Mouse (Mus musculus): ENCODE measurements around the gene Ralgds.
"Not testable (repeated sequence)": the region's sequence is repeated elsewhere in the genome, so short reads cannot be mapped to it uniquely, and the experiment has no call there.

Ralgds gene

DNA sequence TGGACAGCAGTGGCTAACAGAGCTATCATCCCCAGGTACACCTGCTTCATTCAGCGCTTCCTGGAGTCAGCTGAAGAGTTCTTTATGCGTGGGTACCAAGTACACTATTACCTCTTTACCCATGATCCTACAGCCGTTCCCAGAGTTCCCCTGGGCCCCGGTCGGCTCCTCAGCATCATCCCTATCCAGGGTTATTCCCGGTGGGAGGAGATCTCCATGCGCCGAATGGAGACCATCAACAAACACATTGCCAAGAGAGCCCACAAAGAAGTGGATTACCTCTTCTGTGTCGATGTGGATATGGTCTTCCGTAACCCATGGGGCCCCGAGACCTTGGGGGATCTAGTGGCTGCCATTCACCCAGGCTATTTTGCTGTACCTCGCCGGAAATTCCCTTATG lies 8.2 kb upstream of the Ralgds start:
- DNase-seq (ENCODE audit: low read depth in 2 of 2, low spot score in 2 of 2) = no peak

DNA sequence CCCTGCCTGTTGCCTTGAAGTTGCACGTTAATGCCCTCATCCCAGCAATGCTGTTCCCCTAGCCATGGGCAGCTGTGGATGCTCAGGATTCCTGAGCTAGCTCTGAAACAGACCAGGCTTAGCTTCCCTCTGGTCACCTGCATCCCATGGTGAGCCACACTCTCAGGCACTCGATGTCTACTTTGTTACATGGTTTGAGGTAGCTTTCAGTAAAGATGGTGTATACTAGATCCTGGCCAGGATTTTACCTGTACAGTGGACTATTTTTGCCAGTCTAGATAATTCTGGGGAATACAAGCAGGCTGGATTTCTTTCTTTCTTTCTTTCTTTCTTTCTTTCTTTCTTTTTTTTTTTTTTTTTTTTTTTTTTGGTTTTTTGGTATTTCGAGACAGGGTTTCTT lies 7.1 kb upstream of the Ralgds start, which contains the start of gene Gm10134:
Gene Gm10134 (plus strand): TSS at position 301 of the 400 bp plus-strand sequence.
- DNase-seq (ENCODE audit: low read depth in 2 of 2, low spot score in 2 of 2) = no peak

DNA sequence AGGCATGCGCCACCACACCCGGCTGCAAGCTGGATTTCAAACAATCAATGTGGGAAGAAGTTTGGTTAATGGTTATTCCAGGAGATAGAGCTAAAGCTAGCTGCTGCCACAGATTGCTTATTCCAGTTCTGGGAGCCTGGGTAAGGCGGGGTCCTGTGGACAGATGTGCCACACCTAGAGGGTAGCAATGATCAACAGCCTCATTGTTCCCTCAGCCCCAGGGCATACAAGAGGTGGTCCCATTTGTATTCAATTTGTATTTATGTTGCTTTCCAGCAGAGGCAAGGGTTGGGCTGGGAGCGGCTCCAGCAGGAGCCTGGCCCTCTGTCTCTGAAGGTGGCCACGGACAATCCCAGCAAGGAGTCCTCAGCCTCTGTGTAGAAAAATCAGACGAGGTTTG lies 6.6 kb upstream of the Ralgds start:
- no peak for DNase-seq (ENCODE audit: low read depth in 2 of 2, low spot score in 2 of 2)

DNA sequence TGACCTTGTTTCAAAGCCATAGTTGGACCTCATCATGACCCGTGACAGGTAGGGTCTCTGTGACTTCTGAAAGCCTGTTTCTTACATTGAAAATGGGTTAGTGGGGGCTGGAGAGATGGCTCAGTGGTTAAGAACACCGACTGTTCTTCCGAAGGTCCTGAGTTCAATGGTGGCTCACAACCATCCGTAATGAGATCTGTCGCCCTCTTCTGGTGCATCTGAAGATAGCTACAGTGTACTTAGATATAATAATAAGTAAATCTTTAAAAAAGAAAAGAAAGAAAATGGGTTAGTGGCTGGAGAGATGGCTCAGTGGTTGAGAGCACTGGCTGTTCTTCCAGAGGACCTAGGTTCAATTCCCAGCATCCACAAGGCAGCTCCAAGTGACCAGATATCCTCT lies 1.3 kb upstream of the Ralgds start:
- not testable (repeated sequence) for DNase-seq (ENCODE audit: low read depth in 2 of 2, low spot score in 2 of 2)

DNA sequence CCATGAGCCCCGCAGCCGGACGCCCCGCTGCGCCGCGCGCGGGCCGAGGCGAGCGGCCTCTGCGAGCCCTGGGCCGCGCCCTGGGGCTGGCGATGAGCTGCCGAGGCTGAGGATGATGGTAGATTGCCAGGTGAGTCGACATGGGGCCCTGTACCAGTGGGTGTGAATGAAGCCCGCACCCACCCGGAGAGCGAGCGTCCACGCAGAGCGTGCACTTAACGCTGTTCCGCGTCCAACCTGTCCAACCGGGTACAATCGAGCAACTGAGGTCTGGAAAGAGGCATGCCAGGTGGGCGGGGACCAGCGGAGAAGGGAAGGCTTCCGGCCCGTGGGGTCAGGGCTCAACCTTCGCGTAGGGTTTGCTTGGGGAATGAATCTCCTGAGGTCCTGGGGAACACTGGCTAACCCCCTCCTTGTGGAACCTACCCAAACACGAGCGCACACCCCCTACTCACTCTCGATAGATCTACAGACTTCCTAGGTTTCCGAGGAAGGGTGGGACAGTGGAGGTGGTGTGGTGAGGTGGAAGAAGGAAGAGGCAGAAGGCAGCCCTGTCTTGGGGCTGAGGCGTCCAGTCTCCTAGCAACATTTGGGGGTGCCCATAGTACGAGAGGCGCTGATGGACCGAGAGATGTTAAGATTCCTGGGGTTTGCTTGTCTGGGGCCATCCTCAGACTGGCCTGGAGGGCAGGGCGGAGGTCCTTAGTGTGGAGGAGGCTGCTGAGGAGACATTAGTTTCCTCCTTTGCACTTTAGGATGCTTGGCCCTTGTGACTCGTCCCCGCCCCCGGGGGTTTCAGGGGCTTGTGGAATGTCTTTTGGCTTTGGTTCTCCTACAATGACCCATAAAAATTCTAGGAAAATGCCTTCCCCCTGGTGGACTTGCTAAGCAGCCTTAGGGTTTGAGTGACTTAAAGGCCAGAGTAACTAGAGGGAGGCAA lies 776 bp downstream of the Ralgds start:
- DNase-seq (ENCODE audit: low read depth in 2 of 2, low spot score in 2 of 2) = no peak

DNA sequence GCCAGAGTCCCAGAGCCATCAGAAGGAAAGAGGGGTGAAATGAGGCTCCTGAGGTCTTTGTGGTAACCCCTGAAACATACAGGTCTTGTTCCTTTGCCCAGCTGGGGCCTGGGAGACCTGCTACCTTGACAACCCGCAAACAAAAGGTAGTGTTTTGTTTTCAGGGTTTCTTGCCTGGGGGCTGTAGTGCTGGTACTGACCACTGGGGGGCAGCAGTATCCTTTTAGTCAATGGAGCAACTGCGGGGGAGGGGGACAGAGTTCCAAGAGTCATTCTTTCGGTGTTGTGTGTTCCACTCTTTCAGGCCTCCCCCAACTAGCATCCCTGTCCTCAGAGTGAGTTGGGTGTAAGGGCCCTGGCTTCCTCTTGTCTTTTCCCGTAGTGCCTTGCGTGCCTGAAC lies 1.6 kb downstream of the Ralgds start:
- peak; percentile 93 to 94 for DNase-seq (ENCODE audit: low read depth in 2 of 2, low spot score in 2 of 2)

DNA sequence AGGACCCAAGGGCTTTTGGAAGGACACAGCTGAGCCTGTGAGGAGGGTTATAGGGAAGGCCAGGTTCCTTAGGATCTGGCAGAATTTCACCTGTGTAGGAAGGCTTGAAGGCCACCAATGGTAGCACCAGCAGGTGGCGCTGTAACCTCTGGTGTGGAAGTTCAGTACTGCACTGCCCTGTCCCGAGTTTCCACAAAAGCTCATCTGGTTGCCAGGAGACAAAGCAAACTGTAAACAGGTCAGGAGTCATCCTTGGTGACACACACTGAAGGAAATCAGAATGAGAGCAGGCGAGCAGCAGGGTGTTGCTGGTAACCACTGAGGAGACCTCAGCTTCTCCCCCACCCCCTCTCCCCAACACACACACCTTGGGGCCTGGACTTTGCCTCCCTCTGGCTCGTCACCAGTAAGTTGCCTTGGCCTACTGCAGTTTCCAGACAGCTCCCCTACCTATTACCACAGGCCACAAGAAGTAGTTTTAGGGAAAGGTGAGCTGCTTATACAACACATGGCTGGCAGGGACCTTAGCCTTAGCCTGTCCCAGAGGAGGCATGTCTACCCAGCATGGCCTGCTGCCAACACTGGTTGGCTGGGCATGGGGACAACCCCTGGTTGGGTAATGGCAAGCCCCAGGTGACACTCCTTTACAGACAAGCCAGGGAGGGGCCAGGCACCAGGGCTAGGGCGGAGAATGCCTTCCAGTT lies 4.4 kb downstream of the Ralgds start:
- peak; percentile 81 to 83 for DNase-seq (ENCODE audit: low read depth in 2 of 2, low spot score in 2 of 2)

DNA sequence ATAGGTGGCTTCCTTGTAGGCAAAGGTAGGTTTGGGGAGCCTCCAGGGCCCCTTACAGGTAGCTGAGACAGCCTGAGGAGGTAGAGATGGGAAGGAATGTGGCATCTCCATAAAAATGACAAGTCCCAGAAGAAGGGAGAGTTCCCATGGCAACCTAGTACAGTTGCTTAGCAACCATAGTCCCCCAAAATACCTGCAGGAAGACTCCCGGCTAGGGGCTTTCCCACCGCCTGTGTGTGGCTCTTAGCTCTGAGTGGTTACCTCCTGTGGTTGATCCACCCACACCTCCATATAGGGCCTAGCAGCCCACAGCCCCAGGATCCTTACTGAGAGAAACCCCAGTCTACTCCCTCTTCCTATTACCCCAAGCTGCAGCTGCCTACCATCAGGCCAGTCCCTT lies 5.3 kb downstream of the Ralgds start:
- DNase-seq (ENCODE audit: low read depth in 2 of 2, low spot score in 2 of 2) = peak; percentile 54 to 61

DNA sequence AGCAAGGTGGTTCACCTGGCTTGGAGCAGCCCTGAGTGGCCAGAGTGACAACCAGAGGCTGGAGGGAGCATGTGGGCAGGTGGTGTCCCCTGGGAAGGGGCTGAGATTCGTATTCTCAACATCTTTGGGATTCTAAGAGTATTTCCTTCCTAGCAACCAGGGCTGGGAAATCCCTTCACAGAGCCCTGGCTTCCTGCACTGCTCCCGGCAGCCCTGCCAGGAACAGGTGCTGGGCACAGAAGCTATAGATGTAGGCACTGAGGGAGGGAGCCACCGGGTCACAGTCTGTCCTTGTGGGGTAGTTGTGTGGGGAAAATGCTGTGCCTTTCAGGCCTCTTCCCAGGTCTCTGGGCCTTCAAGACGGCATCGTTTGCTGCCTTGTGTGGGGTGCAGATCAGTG lies 7.7 kb downstream of the Ralgds start:
- no peak for DNase-seq (ENCODE audit: low read depth in 2 of 2, low spot score in 2 of 2)

DNA sequence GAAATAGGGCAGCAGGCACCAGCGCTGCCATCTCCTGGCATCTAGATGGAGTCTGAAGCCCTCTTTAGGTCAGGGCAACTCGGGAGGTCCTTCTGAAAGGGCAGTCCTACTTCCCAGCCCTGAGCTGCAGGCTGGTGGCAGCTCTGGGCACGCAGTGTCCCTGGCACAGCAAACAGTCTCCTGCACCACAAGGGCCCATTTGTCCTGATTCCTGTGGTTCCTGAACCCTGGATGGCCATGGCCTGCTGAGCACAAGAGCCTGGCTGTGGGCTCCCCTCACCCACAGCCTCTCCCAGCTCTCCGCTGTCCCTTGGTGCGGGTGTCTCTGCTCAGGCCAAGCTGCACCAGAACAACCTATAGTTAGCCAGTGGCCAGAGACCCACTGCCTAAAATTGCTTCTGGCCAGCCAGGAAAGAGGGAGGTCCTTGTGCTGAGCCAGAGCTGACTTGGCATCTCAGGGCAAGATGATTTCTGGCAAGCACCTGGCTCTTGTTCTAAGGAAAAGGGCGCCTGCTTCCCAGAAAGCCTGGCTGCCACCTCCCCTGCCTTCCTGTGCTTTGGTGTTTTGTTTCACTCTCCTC lies 8.7 kb downstream of the Ralgds start:
- no peak for DNase-seq (ENCODE audit: low read depth in 2 of 2, low spot score in 2 of 2)

DNA sequence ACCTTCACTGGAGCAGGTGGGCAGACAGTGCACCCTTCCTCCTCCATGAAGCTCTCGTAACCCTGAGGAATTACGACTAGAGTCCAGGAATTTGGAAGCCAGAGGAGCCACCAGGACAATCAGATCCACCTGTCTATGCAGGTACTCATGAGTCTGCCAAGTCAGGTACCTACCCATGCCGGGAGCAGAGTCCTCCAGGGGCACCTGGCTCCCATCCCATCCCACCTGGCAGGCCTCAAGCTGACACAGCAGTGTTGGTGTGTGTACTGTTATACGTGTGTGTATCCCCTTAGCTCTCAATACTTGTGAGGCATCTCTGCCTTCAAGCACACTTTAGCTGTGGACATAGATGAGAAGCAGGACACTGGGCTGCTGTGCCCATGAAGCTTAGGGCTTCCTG lies 9.2 kb downstream of the Ralgds start:
- DNase-seq (ENCODE audit: low read depth in 2 of 2, low spot score in 2 of 2) = no peak

DNA sequence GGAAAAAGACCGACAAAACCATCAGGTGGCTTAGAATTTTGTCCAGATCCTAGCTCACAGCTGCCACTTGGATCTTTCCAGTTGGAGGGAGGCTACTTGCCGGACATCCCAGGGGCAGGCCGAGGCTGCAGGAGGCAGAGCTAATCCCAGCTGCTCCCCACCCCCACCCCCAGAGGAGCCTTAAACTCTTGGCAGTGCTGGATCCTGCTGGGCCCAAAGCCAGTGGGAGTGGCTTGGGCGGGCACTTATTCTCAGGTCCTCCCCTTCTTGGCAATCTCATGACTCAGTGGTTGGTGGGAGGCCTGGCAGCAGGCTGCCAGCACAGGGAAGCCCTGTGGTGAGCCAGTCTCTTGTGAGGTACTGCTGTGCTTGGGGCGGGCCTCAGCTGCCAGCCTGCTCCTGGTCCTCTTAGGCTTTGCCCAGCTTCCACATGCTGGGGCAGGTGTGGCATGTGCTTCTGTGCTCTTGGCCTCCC lies 10.8 kb downstream of the Ralgds start:
- no peak for DNase-seq (ENCODE audit: low read depth in 2 of 2, low spot score in 2 of 2)

DNA sequence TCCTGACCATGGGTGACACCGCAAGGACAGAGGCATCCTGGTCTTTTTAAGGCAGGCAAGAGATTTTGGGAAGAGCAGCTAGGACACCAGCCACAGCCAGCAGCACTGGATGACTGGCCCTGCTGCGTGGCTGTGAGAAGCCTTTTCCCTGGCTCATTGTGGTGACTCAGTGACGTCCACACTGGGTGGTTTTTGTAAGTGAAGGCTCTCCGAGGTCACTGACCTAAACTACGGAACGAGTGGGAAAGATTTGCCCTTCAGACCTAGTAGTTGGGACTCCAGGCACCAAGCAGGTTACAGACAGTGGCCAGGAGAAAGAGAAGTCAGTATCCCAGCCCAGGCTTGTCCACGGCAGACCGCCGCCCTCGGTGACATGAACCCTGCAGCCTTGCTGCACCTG lies 11.5 kb downstream of the Ralgds start:
- no peak for DNase-seq (ENCODE audit: low read depth in 2 of 2, low spot score in 2 of 2)

DNA sequence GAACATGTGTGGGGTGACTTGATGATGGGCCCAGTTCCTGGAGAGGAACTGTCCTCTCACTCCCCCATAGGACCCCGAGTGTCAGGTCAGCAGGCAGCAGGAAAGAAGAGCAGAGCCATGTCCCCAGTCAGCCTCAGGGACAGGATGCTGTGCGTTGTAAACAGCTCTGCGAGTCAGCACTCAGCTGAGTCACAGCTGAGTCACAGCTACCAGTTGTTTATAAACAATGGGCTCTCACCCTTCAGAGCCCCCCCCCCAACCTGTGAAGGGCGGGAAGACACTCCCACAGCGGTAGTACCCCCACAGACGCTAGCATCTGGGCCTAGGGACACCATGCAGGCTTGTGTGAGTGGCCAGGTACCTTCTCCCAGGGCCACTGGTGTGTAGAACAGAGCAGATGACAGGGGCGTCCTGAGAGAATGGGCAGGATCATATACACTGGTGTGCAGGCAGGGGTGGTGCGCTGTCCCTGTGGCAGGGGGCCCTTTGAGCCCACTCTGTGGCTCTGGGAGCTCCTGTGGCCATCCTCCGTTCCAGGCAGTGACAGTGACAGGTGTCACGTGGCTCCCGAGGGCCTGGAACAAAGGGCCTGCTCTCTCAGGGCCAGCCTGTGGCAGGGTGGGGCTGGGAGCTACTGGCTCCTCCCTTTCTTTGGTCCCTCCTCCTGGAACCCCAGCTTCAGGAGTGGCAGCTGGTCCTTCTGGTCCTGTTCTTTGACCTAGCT lies 12.5 kb downstream of the Ralgds start:
- no peak for DNase-seq (ENCODE audit: low read depth in 2 of 2, low spot score in 2 of 2)

DNA sequence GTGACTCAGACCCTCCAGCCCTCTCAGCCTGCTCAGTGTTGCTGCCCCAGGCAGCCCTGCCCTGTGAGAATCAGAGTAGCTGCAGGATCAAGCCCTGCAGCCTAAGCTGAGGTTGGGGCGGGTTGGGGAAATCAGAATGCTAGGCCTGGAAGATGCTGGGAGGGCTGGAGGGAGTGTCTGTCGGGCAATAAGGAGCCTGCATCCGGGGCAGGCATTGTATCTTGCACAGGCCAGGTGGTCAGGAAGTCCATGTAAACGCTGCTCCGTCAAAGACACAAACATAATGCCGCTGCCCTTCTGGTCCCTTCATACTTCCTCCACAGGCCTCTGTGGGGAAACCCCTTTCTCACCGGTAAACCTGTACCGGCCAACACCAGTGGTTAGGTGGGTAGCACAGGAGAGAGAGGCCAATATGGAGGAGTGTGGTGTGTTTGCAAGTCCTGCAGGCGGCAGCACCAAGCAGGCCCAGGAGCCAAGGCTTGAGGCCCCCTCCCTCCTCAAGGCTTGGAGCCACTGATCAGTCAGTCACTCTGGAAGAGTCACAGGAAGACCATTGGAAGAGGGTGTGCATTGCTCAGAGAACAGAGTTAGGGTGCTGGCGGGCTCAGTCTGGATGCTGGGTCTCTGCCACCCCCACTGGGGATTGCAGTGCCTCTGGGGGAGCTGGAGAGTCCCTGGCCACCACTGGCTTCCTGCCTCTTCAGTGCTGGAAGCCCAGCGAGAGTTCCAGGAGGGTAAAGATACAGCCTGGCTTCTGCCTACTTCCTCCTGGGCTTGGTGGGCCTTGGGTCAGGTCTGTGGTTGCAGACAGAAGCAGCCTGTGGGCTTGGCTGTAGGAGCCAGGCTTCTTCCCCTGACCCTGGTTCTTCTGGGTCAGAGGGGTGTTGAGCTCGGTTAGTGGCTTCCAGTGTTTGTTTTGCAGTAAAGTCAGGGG lies 13.3 kb downstream of the Ralgds start:
- DNase-seq (ENCODE audit: low read depth in 2 of 2, low spot score in 2 of 2) = peak in 1 of 2 experiments; percentile 26

DNA sequence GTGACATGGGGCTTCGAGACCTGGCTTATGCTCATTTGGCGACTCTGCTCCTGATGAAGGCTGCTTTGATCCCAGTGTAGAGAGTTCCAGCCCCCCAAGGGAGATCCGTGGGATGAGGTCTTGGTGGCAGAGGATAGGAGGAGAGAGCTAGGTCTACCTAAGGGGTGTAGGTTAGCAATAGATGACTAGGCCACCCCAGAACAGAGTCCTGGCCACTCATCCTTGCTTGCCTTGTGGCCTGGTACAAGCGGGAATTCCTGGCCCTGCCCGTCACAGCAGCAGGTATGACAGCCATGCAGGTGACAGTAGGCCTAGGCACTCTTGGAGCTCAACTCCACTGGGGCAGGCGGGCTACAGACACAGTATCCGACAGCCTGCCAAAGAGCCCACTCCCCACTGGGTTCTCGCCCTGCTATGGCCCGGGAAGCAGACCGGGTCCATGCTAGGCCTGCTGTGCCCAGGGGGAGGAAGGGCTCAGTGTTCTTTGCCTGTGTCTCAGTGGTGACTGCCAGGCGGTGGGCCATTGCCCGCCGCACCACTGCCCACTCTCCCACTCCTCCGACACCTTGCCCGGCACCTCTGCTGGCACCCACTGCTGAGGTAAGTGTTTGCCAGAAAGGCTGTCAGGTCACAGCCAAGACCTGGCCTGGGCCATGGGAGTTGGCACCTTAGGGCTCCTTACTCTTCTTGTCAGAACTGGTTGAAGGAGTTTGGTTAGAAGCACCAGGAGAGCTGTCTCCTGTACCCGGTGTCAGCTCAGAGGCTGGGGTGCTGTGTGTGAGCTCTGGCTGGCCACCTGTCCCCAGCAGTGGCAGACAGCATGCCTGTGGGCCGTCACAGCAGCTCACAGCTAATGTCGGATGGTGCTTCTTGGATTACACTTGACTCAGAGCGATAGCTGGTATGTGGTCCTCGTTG lies 14.8 kb downstream of the Ralgds start:
- no peak for DNase-seq (ENCODE audit: low read depth in 2 of 2, low spot score in 2 of 2)

DNA sequence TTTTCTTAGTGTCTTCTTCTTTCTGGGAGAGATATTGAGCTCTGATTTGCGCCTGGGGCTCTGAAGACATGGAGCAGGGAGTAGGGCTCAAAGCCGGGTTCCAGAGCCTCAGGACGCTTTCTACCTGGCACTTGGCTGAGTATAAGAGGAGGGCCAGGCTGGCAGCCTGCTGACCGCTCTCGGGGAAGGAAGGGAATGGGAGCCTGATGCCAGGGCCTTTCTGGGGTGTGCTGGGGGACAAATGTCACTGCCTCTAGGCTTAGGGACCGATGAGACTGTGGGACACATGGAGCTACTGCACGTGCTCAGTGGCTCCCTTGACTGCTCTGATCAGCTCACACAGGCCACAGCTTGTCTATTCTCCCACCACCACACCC lies 15.4 kb downstream of the Ralgds start:
- no peak for DNase-seq (ENCODE audit: low read depth in 2 of 2, low spot score in 2 of 2)

DNA sequence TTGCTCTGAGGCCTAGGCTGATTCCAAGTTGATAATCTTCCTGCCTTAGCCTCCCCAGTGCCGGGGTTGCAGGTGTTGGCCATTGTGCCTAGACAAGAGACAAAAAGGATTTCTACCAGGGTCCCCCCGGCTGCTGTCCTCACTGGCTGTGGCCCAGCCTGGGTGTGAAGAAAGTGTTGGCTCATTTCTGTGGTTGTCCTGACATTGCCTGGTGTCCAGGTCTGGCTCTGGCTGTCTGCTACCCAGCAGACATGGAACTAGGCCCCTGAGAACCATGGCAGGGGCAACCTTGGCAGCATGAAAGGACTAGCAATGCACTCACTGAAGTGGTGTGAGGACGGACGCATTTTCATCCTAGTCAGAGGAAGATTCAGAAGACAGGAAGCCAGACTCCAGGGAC lies 16.9 kb downstream of the Ralgds start:
- DNase-seq (ENCODE audit: low read depth in 2 of 2, low spot score in 2 of 2) = no peak

DNA sequence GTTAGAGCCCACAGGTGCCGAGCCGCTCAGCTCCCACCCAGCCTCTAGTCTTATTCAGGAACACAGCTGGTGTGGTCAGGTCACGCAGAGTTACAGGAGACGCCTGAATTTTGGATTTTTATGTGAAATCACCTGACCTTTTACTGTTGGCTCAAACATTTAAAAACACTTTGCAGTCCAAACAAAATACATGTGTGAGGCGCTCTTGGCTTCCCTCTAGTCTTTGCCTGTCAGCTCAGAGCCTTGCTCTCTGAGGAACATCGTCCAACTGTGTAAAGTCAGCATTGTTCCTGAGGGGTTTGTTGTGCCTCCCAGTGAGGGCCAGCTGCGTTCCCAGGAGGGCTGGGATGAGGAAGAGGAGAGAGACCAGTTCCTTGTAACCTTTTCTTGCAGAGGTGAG lies 17.4 kb downstream of the Ralgds start:
- DNase-seq (ENCODE audit: low read depth in 2 of 2, low spot score in 2 of 2) = no peak

Measured in CD8-positive naive resting alpha-beta T cell, adult 2 months (primary cell).